Mouse (Mus musculus) liver, postnatal 0 days (tissue): ENCODE data around the gene S100a1. TPM values are rescaled to one million over a fixed set of nuclear protein-coding genes. Genes with fewer than 3 reads are reported as not detected.

Experiments
- ATAC-seq: fragments of 200-750 bp; cut with Nextera tagmentation; 2 replicates; pipeline ENCODE4 v1.8.0; 2017; ENCODE audit warnings: mild to moderate bottlenecking, moderate library complexity
- DNase-seq: peaks from one replicate; pipeline ENCODE4 v3.0.0-alpha.2; 2016
- H3K27ac ChIP-seq: fragments of 300-500 bp; sonication (generic); 2 replicates; pipeline ENCODE4 v1.5.1; 2014; ENCODE audit warnings: antibody characterized with exemption, moderate library complexity, mild to moderate bottlenecking, low read depth
- H3K27me3 ChIP-seq: fragments of 300-500 bp; sonication (generic); 2 replicates; pipeline ENCODE4 v1.6.1; 2014; ENCODE audit warnings: low read length, control low read depth, mixed read lengths; ENCODE audit not compliant: insufficient read depth
- H3K36me3 ChIP-seq: fragments of 300-500 bp; sonication (generic); replicated peaks from 2 replicates; pipeline ENCODE4 v1.6.1; 2014; ENCODE audit warnings: mild to moderate bottlenecking, control low read depth, low read length, moderate library complexity, mixed read lengths; ENCODE audit not compliant: insufficient read depth
- H3K4me1 ChIP-seq: fragments of 300-500 bp; sonication (generic); 2 replicates; pipeline ENCODE4 v1.6.1; 2014; ENCODE audit warnings: antibody characterized with exemption, mild to moderate bottlenecking, control low read depth; ENCODE audit not compliant: insufficient read depth
- H3K4me2 ChIP-seq: fragments of 300-500 bp; sonication (generic); 2 replicates; pipeline ENCODE4 v1.6.1; 2014; ENCODE audit warnings: low read depth, mild to moderate bottlenecking, low read length, moderate library complexity, mixed read lengths
- H3K4me3 ChIP-seq: fragments of 300-500 bp; sonication (generic); 2 replicates; pipeline ENCODE4 v1.5.1; 2014; ENCODE audit warnings: low read depth, low read length
- H3K9ac ChIP-seq: fragments of 300-500 bp; sonication (generic); replicated peaks from 2 replicates; pipeline ENCODE4 v1.6.1; 2014; ENCODE audit warnings: mild to moderate bottlenecking, moderate library complexity
- H3K9me3 ChIP-seq: fragments of 300-500 bp; sonication (generic); 2 replicates; pipeline ENCODE4 v1.6.1; 2016; ENCODE audit warnings: mild to moderate bottlenecking, control low read depth, low read length, mixed read lengths
- CTCF ChIP-seq: sonication (generic); IDR thresholded peaks from 2 replicates; pipeline ENCODE4 v1.5.1; 2016; ENCODE audit warnings: antibody characterized with exemption, low read depth
- EP300 ChIP-seq: IDR thresholded peaks from 2 replicates; pipeline ENCODE4 v1.6.1; 2016; ENCODE audit warnings: antibody characterized with exemption, low read depth, mild to moderate bottlenecking
- WGBS: fragments of 180-500 bp; shearing (Covaris S2); extraction: QIAGEN DNeasy Blood & Tissue Kit; methylation state at CpG from one replicate; pipeline ENCODE4 v1.1.7; 2014; ENCODE audit not compliant: insufficient replicate concordance; 5-methylcytosine and 5-hydroxymethylcytosine counted together
- polyA plus RNA-seq: library from polyadenylated mRNA; unstranded; fragments of >200 nt; fragmentation: Nextera tagmentation; extraction: Ambion mirVana; gene quantifications from 2 replicates; pipeline ENCODE4 v1.2.1, GENCODE M21; 2015

Gene S100a1
- polyA plus RNA-seq, 1 experiment from 2014 or later = 118 TPM

DNA sequence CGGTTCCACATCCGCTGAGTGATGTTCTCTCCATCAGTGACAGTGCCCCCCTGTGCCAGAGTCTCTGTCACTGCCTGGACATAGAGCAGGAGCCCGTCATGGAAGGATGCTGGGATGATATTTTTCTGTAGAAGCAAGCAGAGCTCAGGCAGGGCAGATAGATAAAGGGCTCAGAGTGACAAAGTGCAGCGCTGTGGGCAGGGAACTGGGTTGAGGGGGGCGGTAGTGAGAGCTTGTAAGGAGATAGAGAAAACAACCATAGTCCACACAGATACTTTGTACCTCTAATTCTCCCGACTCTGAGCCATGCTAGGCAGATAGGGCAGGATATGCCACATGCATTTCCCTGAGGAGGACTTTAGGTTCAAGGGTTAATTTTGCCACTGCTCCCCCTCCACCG, 51.6 kb downstream of the S100a1 start:
- no peak overlapping the region for H3K4me3 ChIP-seq
- H3K27me3 ChIP-seq = peaks cover 34% of the 10 kb centered on the region
- H3K4me2 ChIP-seq = no peak overlapping the region
- WGBS = 31% methylated on average over 7 of the region's 7 CpGs
- no peak overlapping the region for H3K9ac ChIP-seq
- no peak for TF ChIP-seq EP300
- no peak for TF ChIP-seq CTCF
- no peaks in the 10 kb centered on the region for H3K36me3 ChIP-seq
- H3K9me3 ChIP-seq = no peaks in the 10 kb centered on the region
- ATAC-seq = no peak
- DNase-seq = no peak
- no peak overlapping the region for H3K27ac ChIP-seq
- H3K4me1 ChIP-seq = peaks cover 11% of the 10 kb centered on the region

DNA sequence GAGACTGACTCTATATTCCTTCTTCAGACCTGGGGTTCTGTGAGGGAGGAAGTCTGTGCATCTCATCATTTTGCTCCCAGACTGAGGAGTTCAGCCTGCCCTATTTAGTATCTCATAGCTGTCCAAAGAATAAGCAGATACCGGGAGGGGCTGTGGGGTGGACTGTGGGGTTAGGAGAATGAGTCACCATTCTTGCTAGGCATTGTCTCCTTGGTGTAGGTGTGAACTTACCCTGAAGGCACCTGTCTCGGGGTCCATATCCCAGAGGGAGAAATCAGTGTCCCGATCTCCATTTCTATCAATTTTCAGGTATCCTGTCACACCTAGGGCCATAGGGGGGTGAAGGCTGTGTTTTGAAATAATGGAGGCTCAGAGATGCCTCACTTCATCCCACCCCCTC, 52.3 kb downstream of the S100a1 start:
- Histone ChIP-seq H3K27ac (no peak overlapping the region), H3K4me1 (peaks cover 11% of the 10 kb centered on the region), H3K4me3 (no peak overlapping the region), H3K27me3 (peaks cover 34% of the 10 kb centered on the region), H3K4me2 (no peak overlapping the region), H3K36me3 (no peaks in the 10 kb centered on the region), H3K9ac (no peak overlapping the region), H3K9me3 (no peaks in the 10 kb centered on the region)
- DNase-seq (no peak), ATAC-seq (no peak)
- WGBS = 80% methylated on average over 3 of the region's 3 CpGs
- TF ChIP-seq EP300 (no peak), CTCF (no peak)

Other genes with a start within 250 kb of the S100a1 start
- 2.0 TPM in 2 replicates for gene Dennd4b, start 249.2 kb downstream of the S100a1 start, polyA plus RNA-seq
- gene Gatad2b, start 221.2 kb downstream of the S100a1 start, polyA plus RNA-seq = 2.3 and 3.1 TPM in 2 replicates
- gene Slc27a3, start 124.5 kb downstream of the S100a1 start, polyA plus RNA-seq = 0.58 and 0.69 TPM in 2 replicates
- 4.0 and 4.6 TPM in 2 replicates for gene Ints3, start 80.8 kb downstream of the S100a1 start, polyA plus RNA-seq
- 5.9 and 6.2 TPM in 2 replicates for gene Npr1, start 48.5 kb downstream of the S100a1 start, polyA plus RNA-seq
- gene Ilf2, start 38.3 kb downstream of the S100a1 start, polyA plus RNA-seq = 23.1 and 27.6 TPM in 2 replicates
- gene Snapin, start 23.4 kb downstream of the S100a1 start, polyA plus RNA-seq = 23.6 and 24.2 TPM in 2 replicates
- gene Chtop, start 4.9 kb downstream of the S100a1 start, polyA plus RNA-seq = 39.9 and 42.9 TPM in 2 replicates
- 35.5 and 36.1 TPM in 2 replicates for gene S100a13, start within 50 bp of the S100a1 start, polyA plus RNA-seq
- 0.09 TPM in 1 of 2 replicates, not detected in the other for gene S100a14, start 12.5 kb upstream of the S100a1 start, polyA plus RNA-seq
- gene S100a16, start 22.9 kb upstream of the S100a1 start, polyA plus RNA-seq = 41.3 and 43.5 TPM in 2 replicates
- not detected in 2 replicates for gene S100a3, start 46.2 kb upstream of the S100a1 start, polyA plus RNA-seq
- gene S100a2, start 75.9 kb upstream of the S100a1 start, polyA plus RNA-seq = not detected in 2 replicates
- not detected in 2 replicates for gene Gm42674, start 87.5 kb upstream of the S100a1 start, polyA plus RNA-seq
- 4.0 and 4.6 TPM in 2 replicates for gene S100a4, start 89.4 kb upstream of the S100a1 start, polyA plus RNA-seq
- gene S100a5, start 94.1 kb upstream of the S100a1 start, polyA plus RNA-seq = not detected in 2 replicates
- gene S100a6, start 98.5 kb upstream of the S100a1 start, polyA plus RNA-seq = 49.1 and 55.6 TPM in 2 replicates
- not detected in 2 replicates for gene S100a7a, start 139.6 kb upstream of the S100a1 start, polyA plus RNA-seq
- 3,883 and 4,059 TPM in 2 replicates for gene S100a8, start 154.6 kb upstream of the S100a1 start, polyA plus RNA-seq
- 2,494 and 2,662 TPM in 2 replicates for gene S100a9, start 181.3 kb upstream of the S100a1 start, polyA plus RNA-seq
- not detected in 2 replicates for gene Pglyrp4, start 212.5 kb upstream of the S100a1 start, polyA plus RNA-seq